Mouse (Mus musculus) forebrain, embryonic 10.5 days (tissue): Measurements from ENCODE around the gene Rars. TPM values are rescaled to one million over a fixed set of nuclear protein-coding genes. Genes with fewer than 3 reads are reported as not detected.

Experiments
- microRNA counts: library from miRNA; unstranded; fragments of <30 nt; microRNA quantifications from one replicate; lab custom pipeline; 2017
- microRNA-seq: library from miRNA; unstranded; fragments of <30 nt; microRNA quantifications from one replicate; pipeline ENCODE4, GENCODE M21; 2017
- polyA plus RNA-seq: library from polyadenylated mRNA; unstranded; fragments of >200 nt; fragmentation: Nextera tagmentation; extraction: Ambion mirVana; gene quantifications from 2 replicates; pipeline ENCODE4 v1.2.1, GENCODE M21; 2016

The Rars gene
- polyA plus RNA-seq, 1 experiment from 2014 or later = 118 TPM

MicroRNAs within 50 kb of the gene (microRNA counts, 519-probe panel; counts per million panel counts)
- microRNA mmu-miR-103 (lab: Ali Mortazavi, UCI) = 6,487 counts per million, percentile 94 among the panel's probes with 10 or more counts

Small RNAs within 50 kb of the gene (microRNA-seq; reads per million reads assigned to microRNA genes)
- gene Mir103-1 = 6.6 reads per million, percentile 17 among the genes with 10 or more reads in this experiment

Other genes with a start within 250 kb of the Rars start
- gene Pank3, start 65.0 kb downstream of the Rars start, polyA plus RNA-seq = 12.0 and 13.4 TPM in 2 replicates
- gene Fbll1, start 35.6 kb downstream of the Rars start, polyA plus RNA-seq = 0.12 and 0.14 TPM in 2 replicates
- gene Wwc1, start 146.0 kb upstream of the Rars start, polyA plus RNA-seq = 4.2 and 4.9 TPM in 2 replicates